Mouse (Mus musculus) kidney, postnatal 10 days (tissue): ENCODE results near the gene Sh3bgrl2.
A peak's percentile ranks its signal among the peaks of the same experiment; 100 is the strongest.

Experiments
- DNase-seq: peaks from one replicate; pipeline ENCODE4 v3.0.0; 2021; ENCODE audit warnings: mixed read lengths

Gene Sh3bgrl2

GRCm38 (mm10) chr9:83635997-83636396 is 87.9 kb downstream of the Sh3bgrl2 start:
- peak; percentile 14 for DNase-seq

GRCm38 (mm10) chr9:83643139-83643538 is 95.0 kb downstream of the Sh3bgrl2 start:
- peak; percentile 13 for DNase-seq

DNA sequence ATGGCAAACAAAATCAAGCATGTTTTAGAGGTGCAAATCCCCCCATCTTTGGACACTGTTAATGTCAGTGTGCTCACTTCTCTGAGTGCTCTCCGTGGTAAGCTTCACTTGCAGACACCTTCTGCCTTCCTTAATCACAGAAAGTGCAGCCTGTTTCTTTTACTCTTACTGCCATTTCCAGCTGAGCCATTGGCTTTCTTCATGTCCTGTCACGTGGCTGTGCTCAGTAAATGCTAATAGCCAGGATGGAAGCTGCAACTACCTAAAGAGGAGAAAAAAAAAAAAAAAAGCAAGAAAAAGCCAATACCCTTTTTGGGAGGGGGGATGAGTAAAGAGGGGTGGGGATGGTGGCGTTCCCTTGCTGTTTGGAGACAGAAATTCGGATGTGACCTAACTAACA is 95.7 kb downstream of the Sh3bgrl2 start:
- DNase-seq: no peak

DNA sequence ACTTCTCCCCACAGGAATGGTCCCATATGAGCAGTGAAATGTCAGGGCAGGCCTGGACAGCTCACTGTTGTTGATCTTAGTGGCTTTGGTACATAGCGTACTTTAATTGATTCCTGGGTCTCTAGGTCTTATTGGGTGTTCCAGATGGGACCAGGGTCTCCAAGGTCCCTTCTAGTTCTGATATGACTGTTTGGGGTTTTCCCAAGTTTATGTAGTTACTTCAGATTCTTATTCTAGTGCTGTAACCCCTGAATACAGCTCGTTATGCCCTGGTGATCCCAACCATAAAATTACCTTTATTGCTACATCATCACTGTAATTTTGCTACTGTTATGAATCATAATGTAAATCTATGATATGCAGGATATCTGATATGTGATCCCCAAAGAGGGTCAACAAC is 98.1 kb downstream of the Sh3bgrl2 start:
- DNase-seq: no peak

- DNase-seq: no peak
Observed at GRCm38 (mm10) chr9:83646691-83647090, 98.6 kb downstream of the Sh3bgrl2 start.

GRCm38 (mm10) chr9:83647919-83648705 is 100.0 kb downstream of the Sh3bgrl2 start:
- no peak for DNase-seq

DNA sequence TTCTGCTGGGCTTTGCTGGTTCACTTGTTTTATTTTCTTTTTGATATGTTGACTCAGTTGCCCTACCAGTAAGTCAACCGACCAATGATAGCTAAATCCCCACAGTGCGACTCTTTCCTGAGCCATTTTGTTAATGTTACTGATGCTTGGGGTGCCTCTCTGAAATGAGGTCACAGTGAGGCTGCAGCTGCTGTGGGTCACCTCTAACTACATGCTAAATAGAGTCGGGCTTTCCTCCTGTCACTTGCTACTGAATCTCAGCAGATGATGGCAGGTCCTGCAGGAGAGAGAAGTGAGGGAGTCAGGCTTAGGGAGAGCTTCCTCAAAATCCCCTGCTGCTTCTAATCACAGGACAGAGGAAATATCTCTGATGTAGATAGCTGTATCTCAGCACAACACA is 100.6 kb downstream of the Sh3bgrl2 start:
- no peak for DNase-seq

DNA sequence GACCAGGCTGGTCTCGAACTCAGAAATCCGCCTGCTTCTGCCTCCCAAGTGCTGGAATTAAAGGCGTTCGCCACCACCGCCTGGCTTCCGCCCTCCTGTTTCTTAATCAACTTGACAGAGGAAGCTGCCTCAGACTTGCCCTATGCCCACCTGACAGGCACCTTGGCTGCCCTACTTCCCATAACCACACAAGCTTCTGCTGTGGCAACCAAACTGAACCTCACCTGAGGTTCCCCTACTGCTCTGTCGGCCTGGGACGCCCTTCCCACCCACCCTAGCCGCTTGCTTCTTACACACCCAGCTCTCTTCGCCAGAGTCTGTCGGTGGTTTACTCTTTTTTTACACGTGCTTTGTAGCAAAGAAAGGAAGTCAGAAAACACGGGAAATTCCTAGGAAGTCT is 103.9 kb downstream of the Sh3bgrl2 start:
- DNase-seq: no peak

GRCm38 (mm10) chr9:83652590-83653172 is 104.6 kb downstream of the Sh3bgrl2 start:
- DNase-seq: no peak

DNA sequence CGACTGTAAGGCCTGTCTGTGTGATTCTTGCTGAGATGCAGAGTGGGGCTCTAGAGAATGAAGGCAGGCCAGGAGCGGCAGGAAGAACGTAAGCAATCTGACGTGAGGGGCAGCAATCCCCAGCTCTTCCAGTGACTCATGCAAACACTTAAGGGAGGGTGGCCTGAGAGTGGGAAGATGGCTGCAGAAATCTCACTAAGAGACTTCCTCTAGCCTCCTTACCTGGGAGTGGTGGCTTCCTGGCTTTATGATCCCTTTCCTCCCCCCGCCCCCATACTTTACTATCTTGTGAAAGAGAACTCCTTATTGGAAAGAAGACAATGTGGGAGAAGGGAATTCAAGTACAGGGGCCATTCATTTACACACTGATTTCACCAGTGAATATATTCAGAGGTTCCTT is 106.5 kb downstream of the Sh3bgrl2 start:
- DNase-seq: no peak

DNA sequence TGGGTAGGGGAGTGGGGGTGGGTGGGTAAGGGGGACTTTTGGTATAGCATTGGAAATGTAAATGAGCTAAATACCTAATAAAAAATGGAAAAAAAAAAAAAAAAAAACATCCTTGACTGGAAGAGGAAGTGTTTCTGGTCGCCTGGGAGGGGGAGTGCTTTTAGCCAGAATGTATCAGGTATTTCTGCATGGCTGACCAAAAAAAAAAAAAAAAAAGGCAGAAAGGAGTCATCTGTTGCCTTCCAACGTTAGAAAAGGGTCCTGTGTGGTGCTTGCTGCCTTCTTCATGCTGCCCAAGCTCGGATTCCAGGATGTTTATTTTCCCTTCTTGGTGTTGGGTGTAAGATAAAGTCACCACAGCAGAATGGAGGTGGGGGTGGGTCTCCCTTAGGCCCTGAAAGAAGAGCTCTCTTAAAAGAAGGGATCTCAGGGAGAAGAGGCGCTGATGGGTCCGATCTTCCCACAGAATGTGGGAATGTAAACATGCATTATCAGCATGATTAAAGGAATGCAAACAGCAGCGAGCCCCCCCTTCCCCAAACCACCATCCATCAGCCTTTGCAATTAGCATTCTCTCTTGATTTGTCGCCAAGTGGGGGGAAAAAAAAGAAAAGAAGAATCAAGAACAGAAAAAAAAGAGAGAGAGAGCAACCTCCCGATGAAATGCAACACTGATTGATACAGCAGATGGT is 109.0 kb downstream of the Sh3bgrl2 start:
- no peak for DNase-seq

- no peak for DNase-seq
Observed at GRCm38 (mm10) chr9:83657652-83658002, 109.5 kb downstream of the Sh3bgrl2 start.

GRCm38 (mm10) chr9:83659081-83659480 is 111.0 kb downstream of the Sh3bgrl2 start:
- DNase-seq: no peak

DNA sequence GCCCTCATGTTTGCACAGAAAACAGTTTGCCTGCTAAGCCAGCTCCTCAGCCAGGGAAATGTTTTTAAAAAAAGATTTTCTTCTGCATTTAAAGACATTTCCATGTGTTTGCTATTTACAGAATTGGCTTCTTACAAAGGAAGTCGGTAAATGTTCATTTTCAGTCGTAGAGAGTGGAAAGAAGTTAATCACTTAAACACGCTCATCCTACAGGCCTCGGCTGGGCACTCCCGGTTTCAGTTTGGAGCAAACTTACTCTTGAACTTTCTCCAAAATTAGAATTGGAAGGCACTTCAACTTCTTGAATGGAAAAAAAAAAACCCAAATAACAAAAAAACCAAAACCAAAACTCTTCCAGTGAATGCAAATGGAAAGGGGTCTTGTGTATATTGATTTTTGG is 113.7 kb downstream of the Sh3bgrl2 start:
- DNase-seq: no peak

DNA sequence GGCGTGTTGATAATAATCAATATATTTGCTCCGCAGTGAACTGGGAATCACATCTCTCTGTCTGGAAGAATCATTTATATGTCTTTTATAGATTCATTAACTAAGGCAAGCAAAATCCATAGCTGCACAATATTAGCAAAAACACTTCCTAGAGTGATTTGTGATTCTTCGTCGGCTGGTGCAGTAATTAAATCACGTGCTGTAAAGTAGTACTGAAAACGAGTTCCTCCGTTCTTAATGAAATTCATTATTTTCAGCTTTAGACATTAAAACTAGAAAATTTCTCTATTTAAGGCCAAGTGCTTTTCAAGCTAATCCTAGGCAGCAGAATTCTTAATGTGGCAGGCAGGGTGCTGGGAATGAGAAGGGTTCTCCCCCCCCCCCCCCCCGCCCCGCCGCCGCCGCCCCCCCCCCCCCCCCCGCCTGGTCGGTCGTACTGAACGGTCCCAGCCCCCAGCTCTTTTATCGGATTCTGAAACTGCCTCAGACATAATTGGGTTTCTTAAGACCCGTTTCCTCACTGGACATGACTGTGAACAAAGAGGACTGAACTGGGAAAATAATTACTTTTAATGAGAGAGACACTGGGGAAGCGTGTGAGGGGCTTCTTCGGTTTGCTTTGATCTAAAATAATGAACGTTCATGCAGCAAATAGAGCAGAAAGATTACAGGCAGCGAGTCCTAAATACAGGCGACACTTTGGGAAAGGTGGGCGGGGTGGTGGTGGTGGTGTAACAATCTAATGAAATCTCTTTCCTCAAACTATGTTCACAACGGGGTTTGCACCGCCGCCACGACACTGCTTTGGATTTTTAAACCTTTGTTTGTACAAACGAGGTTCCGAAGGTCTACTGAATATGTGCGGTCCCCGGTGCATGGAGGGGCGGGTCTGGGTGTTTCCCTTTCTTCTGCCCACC is 116.1 kb downstream of the Sh3bgrl2 start:
- no peak for DNase-seq

DNA sequence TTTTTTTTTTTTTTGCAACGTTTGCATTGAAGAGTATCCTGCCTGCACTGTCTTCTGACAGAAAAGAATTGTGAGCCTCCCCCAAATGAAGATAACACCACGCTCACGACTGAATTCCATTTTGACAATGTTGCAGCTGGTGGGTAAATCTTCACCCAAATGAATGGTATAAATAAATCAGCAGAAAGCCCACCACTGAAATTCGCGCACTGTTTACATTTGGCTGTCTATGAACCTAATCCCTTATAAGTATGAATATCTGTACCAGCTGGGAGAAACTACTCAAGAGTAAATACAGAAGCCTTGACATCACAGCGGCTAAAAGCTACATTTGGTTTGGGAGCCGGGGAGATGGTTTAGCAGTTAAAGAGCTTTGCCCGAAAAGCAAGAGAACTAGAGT is 116.8 kb downstream of the Sh3bgrl2 start:
- no peak for DNase-seq

DNA sequence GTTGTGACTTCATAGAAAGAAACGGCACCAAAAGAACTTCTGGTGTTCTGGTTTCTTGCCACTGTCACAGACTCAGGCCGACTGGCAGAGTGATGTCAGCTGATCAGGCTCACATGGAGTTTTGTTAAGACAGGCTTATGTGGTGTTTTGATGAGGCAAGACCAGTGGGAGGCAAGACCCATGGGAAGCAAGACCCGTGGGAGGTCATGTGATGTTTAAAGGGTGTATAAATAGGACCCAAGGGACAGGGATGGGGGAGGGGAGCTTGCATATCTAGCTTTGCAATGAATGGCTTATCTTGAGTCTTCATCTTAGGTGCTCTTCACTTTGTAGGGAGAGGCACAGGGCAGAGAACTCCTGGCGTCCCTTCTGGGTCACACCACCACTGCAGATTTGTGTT is 118.9 kb downstream of the Sh3bgrl2 start:
- no peak for DNase-seq

- no peak for DNase-seq
Observed at GRCm38 (mm10) chr9:83679626-83680025, 131.5 kb downstream of the Sh3bgrl2 start.

GRCm38 (mm10) chr9:83681661-83682655 is 133.8 kb downstream of the Sh3bgrl2 start:
- peak; percentile 13 for DNase-seq

GRCm38 (mm10) chr9:83686511-83687100 is 138.5 kb downstream of the Sh3bgrl2 start:
- peak; percentile 27 for DNase-seq

- peak; percentile 35 for DNase-seq
Observed at GRCm38 (mm10) chr9:83687904-83688303, 139.8 kb downstream of the Sh3bgrl2 start.
